Mouse (Mus musculus): ENCODE measurements around the gene 4930469K13Rik. TPM values are rescaled to one million over a fixed set of nuclear protein-coding genes. Genes with fewer than 3 reads are reported as not detected.
A peak's percentile ranks its signal among the peaks of the same experiment; 100 is the strongest.

4930469K13Rik gene
- polyA plus RNA-seq, 1 experiment from 2014 or later = not detected

DNA sequence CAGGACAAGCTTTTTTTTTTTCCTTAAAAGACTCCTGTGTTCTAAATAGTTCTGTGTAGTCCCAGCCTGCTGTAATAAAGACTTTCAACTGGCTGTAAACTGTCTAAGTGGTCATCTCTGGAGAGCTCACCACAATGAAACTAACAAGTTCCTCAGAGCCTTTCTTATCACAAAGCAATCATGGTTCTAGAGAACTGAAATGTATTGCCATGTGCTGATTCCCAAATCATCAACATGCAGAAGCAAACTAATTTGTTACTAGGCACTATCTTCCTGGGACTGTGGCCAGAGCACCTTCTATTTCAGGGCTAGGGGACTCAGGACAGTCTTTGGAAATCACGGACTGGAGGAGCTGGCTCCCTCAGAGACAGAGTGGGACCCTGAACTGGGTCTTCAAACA is 154.8 kb downstream of the 4930469K13Rik start:
- no peak for ATAC-seq (replicated peaks; ENCODE audit: low FRiP score)

DNA sequence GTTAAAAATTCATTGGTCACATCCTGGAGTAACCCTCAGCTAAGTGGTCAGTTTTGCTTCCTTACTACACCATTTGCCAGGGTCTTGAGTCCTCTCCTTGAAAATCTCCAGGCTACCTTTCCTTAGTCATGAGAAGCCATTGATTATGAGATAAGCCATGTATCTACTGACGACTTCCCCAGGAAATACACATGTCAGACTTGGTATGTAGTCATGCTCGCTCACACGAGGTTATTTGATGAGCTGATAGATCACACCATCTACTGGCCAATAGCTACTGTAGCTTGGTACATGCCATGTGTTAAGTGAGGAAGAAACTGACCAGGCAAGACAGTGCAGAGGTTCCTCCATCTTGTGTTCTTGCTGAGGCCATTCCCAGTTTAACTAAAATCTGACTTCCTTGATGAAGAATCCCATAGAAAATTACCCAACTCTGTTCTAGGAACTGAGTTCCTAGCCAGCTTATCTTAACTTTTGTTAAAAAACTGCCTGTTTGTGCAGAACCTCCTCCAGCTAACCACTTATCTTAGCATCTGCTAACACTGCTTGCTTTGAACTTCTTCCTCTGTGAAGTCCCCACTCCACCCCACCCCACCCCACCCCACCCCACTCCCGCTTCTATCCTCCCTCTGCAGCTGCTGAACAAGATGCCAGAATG is 158.8 kb downstream of the 4930469K13Rik start:
- Histone ChIP-seq H3K4me3 (ENCODE audit: low read depth, low read length) (no peak overlapping the region), H3K36me3 (ENCODE audit: control insufficient read depth, insufficient read depth, low read length) (no peaks in the 10 kb centered on the region), H3K27me3 (replicated peaks; ENCODE audit: control insufficient read depth, insufficient read depth, low read length) (no peaks in the 10 kb centered on the region), H3K27ac (ENCODE audit: low read depth, low read length) (no peak overlapping the region), H3K9ac (ENCODE audit: low read depth, low read length) (no peak overlapping the region), H3K4me1 (replicated peaks; ENCODE audit: control insufficient read depth, insufficient read depth, low read length) (peaks cover 5% of the 10 kb centered on the region; the same call in 1 of the 2 replicates), H3K4me2 (no peak overlapping the region), H3K9me3 (ENCODE audit: control insufficient read depth, low read length) (no peaks in the 10 kb centered on the region)
- ATAC-seq (replicated peaks; ENCODE audit: low FRiP score) (no peak), DNase-seq (ENCODE audit: low spot score) (no peak)
- 52% methylated on average over 4 of the region's 4 CpGs for WGBS

More for the DNA sequence above, 154.8 kb downstream of the 4930469K13Rik start:
- no peak overlapping the region for H3K4me3 ChIP-seq (ENCODE audit: low read depth, low read length)
- H3K9me3 ChIP-seq (ENCODE audit: control insufficient read depth, low read length) = no peaks in the 10 kb centered on the region
- no peaks in the 10 kb centered on the region for H3K27me3 ChIP-seq (replicated peaks; ENCODE audit: control insufficient read depth, insufficient read depth, low read length)
- no peak overlapping the region for H3K4me2 ChIP-seq
- H3K4me1 ChIP-seq (replicated peaks; ENCODE audit: control insufficient read depth, insufficient read depth, low read length) = peaks cover 5% of the 10 kb centered on the region; the same call in 1 of the 2 replicates
- no peaks in the 10 kb centered on the region for H3K36me3 ChIP-seq (ENCODE audit: control insufficient read depth, insufficient read depth, low read length)
- no peak for DNase-seq (ENCODE audit: low spot score)
- 67% methylated on average over 1 of the region's 1 CpGs for WGBS
- H3K27ac ChIP-seq (ENCODE audit: low read depth, low read length) = no peak overlapping the region
- no peak overlapping the region for H3K9ac ChIP-seq (ENCODE audit: low read depth, low read length)

DNA sequence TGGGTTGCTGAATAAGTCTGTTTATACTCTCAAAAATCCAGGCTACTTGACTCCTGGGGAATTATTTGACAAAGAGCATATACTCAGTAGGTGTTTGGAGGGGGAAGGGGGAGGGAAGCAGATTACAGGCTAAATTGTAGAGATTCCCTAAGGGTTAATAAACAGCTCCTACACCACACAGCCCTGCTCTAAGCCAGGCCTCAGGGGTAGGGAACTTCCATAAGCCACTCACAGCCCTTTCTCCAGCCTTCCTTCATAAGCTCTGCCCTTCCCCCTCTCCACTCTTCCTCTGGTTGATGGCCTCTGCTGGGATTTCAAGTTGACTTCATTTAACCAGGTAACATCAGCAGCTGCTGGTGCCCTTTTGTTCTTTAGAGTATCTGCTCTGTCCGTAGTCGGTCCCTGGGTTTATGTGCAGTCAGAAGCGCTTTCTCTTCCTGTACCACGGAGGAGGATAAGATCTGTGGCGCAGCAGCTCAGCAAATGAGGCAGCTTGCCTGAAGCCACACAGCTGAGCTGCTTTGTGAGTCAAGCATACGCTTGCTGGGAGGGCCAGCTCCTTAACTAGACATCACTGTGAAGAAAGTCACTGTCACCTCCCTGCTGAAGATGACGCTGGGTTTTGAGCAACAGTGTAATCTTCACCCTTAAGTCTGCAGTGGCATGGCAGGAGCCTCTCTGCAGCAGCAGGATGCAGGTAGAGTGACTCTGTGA is 159.6 kb downstream of the 4930469K13Rik start:
- no peak overlapping the region for H3K4me3 ChIP-seq (ENCODE audit: low read depth, low read length)
- ATAC-seq (replicated peaks; ENCODE audit: low FRiP score) (0 out of 2 replicates have a peak, but pooled peaks have one; percentile 41), DNase-seq (ENCODE audit: low spot score) (no peak)
- no peak overlapping the region for H3K9ac ChIP-seq (ENCODE audit: low read depth, low read length)
- H3K27ac ChIP-seq (ENCODE audit: low read depth, low read length) = no peak overlapping the region
- H3K9me3 ChIP-seq (ENCODE audit: control insufficient read depth, low read length) = no peaks in the 10 kb centered on the region
- 30% methylated on average over 7 of the region's 7 CpGs for WGBS
- H3K36me3 ChIP-seq (ENCODE audit: control insufficient read depth, insufficient read depth, low read length) = no peaks in the 10 kb centered on the region
- H3K4me2 ChIP-seq = no peak overlapping the region
- peaks cover 5% of the 10 kb centered on the region; the same call in 1 of the 2 replicates for H3K4me1 ChIP-seq (replicated peaks; ENCODE audit: control insufficient read depth, insufficient read depth, low read length)
- no peaks in the 10 kb centered on the region for H3K27me3 ChIP-seq (replicated peaks; ENCODE audit: control insufficient read depth, insufficient read depth, low read length)

DNA sequence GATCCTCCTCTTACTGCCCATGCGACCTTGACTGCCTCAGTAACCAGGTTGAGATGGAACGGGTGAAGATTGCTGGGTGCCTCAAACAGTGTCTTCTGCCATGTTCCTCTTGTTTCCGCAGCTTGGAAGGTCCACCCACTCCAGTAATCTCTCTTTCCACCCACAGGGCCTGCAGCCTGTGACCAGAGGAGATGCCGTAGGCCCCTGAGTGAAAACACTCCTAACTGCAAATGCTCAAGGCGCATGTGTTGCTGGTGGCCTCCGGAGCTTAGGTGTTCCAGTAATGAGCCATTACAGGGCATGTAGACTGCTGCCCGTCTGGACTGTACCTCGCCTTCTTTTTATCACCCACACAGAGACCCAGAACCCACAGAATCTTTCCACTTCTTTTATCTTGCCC is 160.7 kb downstream of the 4930469K13Rik start:
- Histone ChIP-seq H3K4me2 (no peak overlapping the region), H3K9ac (ENCODE audit: low read depth, low read length) (no peak overlapping the region), H3K4me3 (ENCODE audit: low read depth, low read length) (no peak overlapping the region), H3K27ac (ENCODE audit: low read depth, low read length) (no peak overlapping the region), H3K9me3 (ENCODE audit: control insufficient read depth, low read length) (no peaks in the 10 kb centered on the region), H3K4me1 (replicated peaks; ENCODE audit: control insufficient read depth, insufficient read depth, low read length) (peaks cover 5% of the 10 kb centered on the region; the same call in 1 of the 2 replicates), H3K36me3 (ENCODE audit: control insufficient read depth, insufficient read depth, low read length) (no peaks in the 10 kb centered on the region), H3K27me3 (replicated peaks; ENCODE audit: control insufficient read depth, insufficient read depth, low read length) (no peaks in the 10 kb centered on the region)
- no peak for ATAC-seq (replicated peaks; ENCODE audit: low FRiP score)
- DNase-seq (ENCODE audit: low spot score) = no peak
- 77% methylated on average over 8 of the region's 8 CpGs for WGBS

DNA sequence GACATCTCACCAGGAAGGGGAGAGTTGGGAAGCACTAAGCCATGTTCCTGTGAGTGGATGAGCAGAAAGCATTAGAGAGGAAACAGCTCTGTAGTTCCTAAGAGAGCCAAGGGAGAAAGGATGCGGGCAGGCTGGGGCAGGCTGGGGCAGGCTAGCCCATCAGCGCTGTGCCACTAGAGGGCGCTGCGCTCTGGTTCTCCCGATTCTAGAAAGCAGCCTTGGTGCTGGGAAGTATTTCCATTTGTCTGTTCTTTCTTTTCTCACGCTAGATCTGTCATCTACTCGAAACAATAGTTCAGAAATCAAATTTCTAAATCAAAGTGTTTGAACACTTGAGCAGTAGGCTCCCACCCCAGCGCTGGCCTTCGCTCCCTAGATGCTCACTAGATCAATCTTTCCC is 164.1 kb downstream of the 4930469K13Rik start:
- Histone ChIP-seq H3K27me3 (replicated peaks; ENCODE audit: control insufficient read depth, insufficient read depth, low read length) (no peaks in the 10 kb centered on the region), H3K9me3 (ENCODE audit: control insufficient read depth, low read length) (no peaks in the 10 kb centered on the region), H3K4me3 (ENCODE audit: low read depth, low read length) (no peak overlapping the region), H3K9ac (ENCODE audit: low read depth, low read length) (no peak overlapping the region), H3K27ac (ENCODE audit: low read depth, low read length) (no peak overlapping the region), H3K4me1 (replicated peaks; ENCODE audit: control insufficient read depth, insufficient read depth, low read length) (peaks cover 5% of the 10 kb centered on the region; the same call in 1 of the 2 replicates), H3K4me2 (no peak overlapping the region), H3K36me3 (ENCODE audit: control insufficient read depth, insufficient read depth, low read length) (no peaks in the 10 kb centered on the region)
- WGBS = 59% methylated on average over 9 of the region's 9 CpGs
- DNase-seq (ENCODE audit: low spot score) (no peak), ATAC-seq (replicated peaks; ENCODE audit: low FRiP score) (no peak)

DNA sequence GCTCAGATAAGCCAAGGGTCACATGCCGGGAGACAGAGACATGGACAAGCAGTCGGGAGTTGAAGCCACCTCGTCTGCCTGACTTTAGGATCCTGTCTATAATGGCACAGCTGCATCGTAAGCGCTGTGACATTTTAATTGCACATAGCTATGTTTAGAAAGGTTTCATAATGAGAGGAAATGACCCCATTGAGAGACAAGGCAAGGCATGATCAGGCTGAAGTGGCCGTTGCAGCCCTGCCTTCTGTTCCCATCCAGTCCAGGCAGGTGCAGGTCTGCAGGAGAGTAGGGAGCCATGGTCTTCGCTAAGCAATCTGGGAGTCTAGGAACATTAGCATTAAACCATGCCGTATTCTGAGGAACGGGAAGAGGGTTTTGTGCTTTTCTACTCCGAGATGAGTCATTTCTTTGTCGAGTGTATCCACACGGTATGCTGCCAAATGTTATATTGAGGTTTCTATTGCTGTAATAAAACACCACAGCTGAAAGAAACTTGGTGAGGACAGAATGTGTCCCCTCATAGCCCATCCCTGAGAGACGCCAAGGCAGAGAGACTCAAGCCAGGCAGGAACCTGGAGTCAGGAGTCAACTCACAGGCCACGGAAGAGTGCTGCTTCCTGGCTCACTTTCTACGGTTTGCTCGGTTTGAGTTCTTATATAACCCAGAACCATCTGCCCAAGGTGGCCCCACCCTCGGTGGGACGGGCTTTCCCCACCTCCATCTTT is 165.8 kb downstream of the 4930469K13Rik start:
- ATAC-seq (replicated peaks; ENCODE audit: low FRiP score) (0 out of 2 replicates have a peak, but pooled peaks have one; percentile 17), DNase-seq (ENCODE audit: low spot score) (no peak)
- Histone ChIP-seq H3K4me3 (ENCODE audit: low read depth, low read length) (no peak overlapping the region), H3K27ac (ENCODE audit: low read depth, low read length) (no peak overlapping the region), H3K27me3 (replicated peaks; ENCODE audit: control insufficient read depth, insufficient read depth, low read length) (no peaks in the 10 kb centered on the region), H3K4me1 (replicated peaks; ENCODE audit: control insufficient read depth, insufficient read depth, low read length) (no peaks in the 10 kb centered on the region), H3K9ac (ENCODE audit: low read depth, low read length) (no peak overlapping the region), H3K4me2 (no peak overlapping the region), H3K9me3 (ENCODE audit: control insufficient read depth, low read length) (no peaks in the 10 kb centered on the region), H3K36me3 (ENCODE audit: control insufficient read depth, insufficient read depth, low read length) (no peaks in the 10 kb centered on the region)
- 60% methylated on average over 18 of the region's 18 CpGs for WGBS

DNA sequence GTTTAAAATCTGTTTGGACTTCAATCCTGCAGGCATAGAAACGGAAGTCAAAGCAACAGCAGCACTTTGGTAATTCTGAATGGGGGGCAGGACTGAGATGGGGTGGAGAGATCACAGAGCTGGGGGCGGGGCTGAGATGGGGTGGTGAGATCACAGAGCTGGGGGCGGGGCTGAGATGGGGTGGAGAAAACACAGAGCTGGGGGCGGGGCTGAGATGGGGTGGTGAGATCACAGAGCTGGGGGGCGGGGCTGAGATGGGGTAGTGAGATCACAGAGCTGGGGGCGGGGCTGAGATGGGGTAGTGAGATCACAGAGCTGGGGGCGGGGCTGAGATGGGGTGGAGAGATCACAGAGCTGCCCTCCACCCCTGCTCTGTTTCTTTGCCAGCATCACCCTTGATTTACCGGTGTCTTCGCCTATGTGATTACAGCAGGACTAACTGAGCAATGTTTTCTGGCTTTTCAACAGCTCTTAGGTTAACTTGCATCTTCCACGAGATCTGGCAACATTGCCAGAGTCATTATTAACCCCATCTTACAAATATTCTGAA is 166.4 kb downstream of the 4930469K13Rik start:
- H3K36me3 ChIP-seq (ENCODE audit: control insufficient read depth, insufficient read depth, low read length) = no peaks in the 10 kb centered on the region
- 17% methylated on average over 9 of the region's 10 CpGs for WGBS
- ATAC-seq (replicated peaks; ENCODE audit: low FRiP score) = peak; percentile 44; the same call in 1 of the 2 replicates
- H3K4me3 ChIP-seq (ENCODE audit: low read depth, low read length) = no peak overlapping the region
- DNase-seq (ENCODE audit: low spot score) = no peak
- H3K4me2 ChIP-seq = no peak overlapping the region
- H3K27ac ChIP-seq (ENCODE audit: low read depth, low read length) = no peak overlapping the region
- H3K9me3 ChIP-seq (ENCODE audit: control insufficient read depth, low read length) = no peaks in the 10 kb centered on the region
- no peaks in the 10 kb centered on the region for H3K4me1 ChIP-seq (replicated peaks; ENCODE audit: control insufficient read depth, insufficient read depth, low read length)
- H3K27me3 ChIP-seq (replicated peaks; ENCODE audit: control insufficient read depth, insufficient read depth, low read length) = no peaks in the 10 kb centered on the region
- no peak overlapping the region for H3K9ac ChIP-seq (ENCODE audit: low read depth, low read length)

DNA sequence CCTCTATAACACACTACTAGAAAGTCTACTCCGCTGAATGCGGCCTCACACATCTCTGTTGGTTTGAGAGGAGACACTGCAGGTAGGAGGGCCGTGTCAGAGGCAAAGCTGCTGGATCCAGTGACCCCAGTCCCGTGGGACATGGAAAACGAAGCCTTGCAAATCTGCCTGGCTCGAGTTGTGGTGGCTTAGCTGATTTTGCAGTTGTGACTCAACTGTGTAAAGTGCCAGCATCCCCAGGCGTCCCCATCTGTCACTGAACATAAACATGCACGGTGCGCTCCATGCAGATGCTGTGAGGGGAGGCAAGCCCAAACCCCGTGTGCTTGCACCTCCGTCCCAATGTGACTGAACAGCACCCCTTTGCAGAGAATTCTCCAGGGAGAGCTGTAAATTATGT is 168.9 kb downstream of the 4930469K13Rik start:
- ATAC-seq (replicated peaks; ENCODE audit: low FRiP score) = no peak
- no peaks in the 10 kb centered on the region for H3K27me3 ChIP-seq (replicated peaks; ENCODE audit: control insufficient read depth, insufficient read depth, low read length)
- no peaks in the 10 kb centered on the region for H3K9me3 ChIP-seq (ENCODE audit: control insufficient read depth, low read length)
- 75% methylated on average over 11 of the region's 11 CpGs for WGBS
- H3K4me2 ChIP-seq = no peak overlapping the region
- no peaks in the 10 kb centered on the region for H3K36me3 ChIP-seq (ENCODE audit: control insufficient read depth, insufficient read depth, low read length)
- H3K9ac ChIP-seq (ENCODE audit: low read depth, low read length) = no peak overlapping the region
- no peak for DNase-seq (ENCODE audit: low spot score)
- no peak overlapping the region for H3K4me3 ChIP-seq (ENCODE audit: low read depth, low read length)
- no peaks in the 10 kb centered on the region; the same call in 1 of the 2 replicates for H3K4me1 ChIP-seq (replicated peaks; ENCODE audit: control insufficient read depth, insufficient read depth, low read length)
- H3K27ac ChIP-seq (ENCODE audit: low read depth, low read length) = no peak overlapping the region

All from liver, embryonic 11.5 days (tissue).